Mouse (Mus musculus): ENCODE data around the gene Cldn24. TPM values are rescaled to one million over a fixed set of nuclear protein-coding genes. Genes with fewer than 3 reads are reported as not detected.

Cldn24 gene
- polyA plus RNA-seq, 1 experiment: not detected

GRCm38 (mm10) chr8:47824182-47824581 is 2.2 kb downstream of the Cldn24 start, which contains the start of gene Cldn22:
Gene Cldn22, plus strand, starts transcription at chr8:47824482.
- peaks cover 14% of the 10 kb centered on the region for H3K36me3 ChIP-seq (replicated peaks; ENCODE audit: low read length)
- H3K4me1 ChIP-seq: no peaks in the 10 kb centered on the region
- H3K27me3 ChIP-seq (replicated peaks): no peaks in the 10 kb centered on the region
- TF ChIP-seq FLI1 (IDR thresholded peaks at IDR 0.05; ENCODE audit: low read length) (no peak), GATA1 (IDR thresholded peaks at IDR 0.05; ENCODE audit: borderline replicate concordance, low read length) (no peak)
- H3K9me3 ChIP-seq: peaks cover 5% of the 10 kb centered on the region; the same call in 1 of the 2 replicates
- H3K4me3 ChIP-seq (replicated peaks): no peak within 1 kb of the TSS

GRCm38 (mm10) chr8:47825596-47825995 is 3.7 kb downstream of the Cldn24 start:
- Histone ChIP-seq H3K36me3 (replicated peaks; ENCODE audit: low read length) (peaks cover 29% of the 10 kb centered on the region), H3K9me3 (peaks cover under 1% of the 10 kb centered on the region; the same call in 1 of the 2 replicates), H3K4me3 (replicated peaks) (no peak overlapping the region), H3K4me1 (no peaks in the 10 kb centered on the region), H3K27me3 (replicated peaks) (no peaks in the 10 kb centered on the region)
- no peak for TF ChIP-seq GATA1 (IDR thresholded peaks at IDR 0.05; ENCODE audit: borderline replicate concordance, low read length)
- no peak for TF ChIP-seq FLI1 (IDR thresholded peaks at IDR 0.05; ENCODE audit: low read length)

- TF ChIP-seq GATA1 (IDR thresholded peaks at IDR 0.05; ENCODE audit: borderline replicate concordance, low read length): no peak
- no peak for TF ChIP-seq FLI1 (IDR thresholded peaks at IDR 0.05; ENCODE audit: low read length)
- Histone ChIP-seq H3K9me3 (no peaks in the 10 kb centered on the region), H3K27me3 (replicated peaks) (no peaks in the 10 kb centered on the region), H3K4me3 (replicated peaks) (no peak overlapping the region), H3K4me1 (no peaks in the 10 kb centered on the region), H3K36me3 (replicated peaks; ENCODE audit: low read length) (peaks cover 42% of the 10 kb centered on the region)
Observed at GRCm38 (mm10) chr8:47826911-47827310, 5.0 kb downstream of the Cldn24 start.

DNA sequence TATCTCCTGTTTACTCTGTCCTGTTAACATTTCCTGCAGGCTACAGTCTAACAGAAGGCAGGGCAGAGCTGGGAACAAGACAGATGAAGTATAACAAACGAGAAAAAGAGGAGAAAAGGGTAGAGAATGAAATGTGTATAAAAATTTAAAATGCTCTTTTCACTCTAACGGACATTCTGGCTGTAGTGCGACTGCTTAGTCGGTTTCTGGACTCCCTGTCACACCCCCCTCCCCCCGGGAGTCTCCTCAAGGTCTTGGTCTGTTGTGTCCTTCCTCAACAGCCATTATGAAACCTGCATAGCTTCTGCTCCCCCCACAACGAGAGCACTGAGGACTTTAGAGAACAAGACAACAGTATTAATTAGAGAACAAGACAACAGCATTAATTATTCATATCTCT is 10.7 kb downstream of the Cldn24 start:
- H3K4me1 ChIP-seq: peaks cover 13% of the 10 kb centered on the region; the same call in 1 of the 2 replicates
- peaks cover 70% of the 10 kb centered on the region for H3K36me3 ChIP-seq (replicated peaks; ENCODE audit: low read length)
- no peak for TF ChIP-seq FLI1 (IDR thresholded peaks at IDR 0.05; ENCODE audit: low read length)
- no peak for TF ChIP-seq GATA1 (IDR thresholded peaks at IDR 0.05; ENCODE audit: borderline replicate concordance, low read length)
- no peaks in the 10 kb centered on the region for H3K27me3 ChIP-seq (replicated peaks)
- H3K9me3 ChIP-seq: no peaks in the 10 kb centered on the region
- H3K4me3 ChIP-seq (replicated peaks): no peak overlapping the region

GRCm38 (mm10) chr8:47833944-47834343 is 12.0 kb downstream of the Cldn24 start:
- H3K36me3 ChIP-seq (replicated peaks; ENCODE audit: low read length): peaks cover 65% of the 10 kb centered on the region

DNA sequence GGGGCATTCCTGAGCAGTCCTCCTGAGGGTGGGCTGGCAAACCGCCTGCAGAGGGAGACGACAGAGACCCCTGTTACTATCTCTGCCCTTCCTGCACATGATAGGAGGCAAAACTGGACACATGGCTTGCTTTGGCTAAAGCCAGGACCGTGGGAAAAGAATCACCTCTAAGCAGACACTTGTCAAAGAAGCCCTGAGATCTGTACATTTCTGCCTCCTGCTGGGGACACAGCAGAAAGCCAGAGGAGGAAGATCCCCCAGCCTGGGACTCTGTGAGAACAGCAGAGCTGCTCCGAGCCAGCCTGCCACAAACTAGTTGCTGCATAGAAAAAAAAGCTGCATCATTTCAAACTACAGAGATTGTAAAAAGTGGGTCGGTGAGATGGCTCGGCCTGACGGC is 21.1 kb downstream of the Cldn24 start:
- H3K36me3 ChIP-seq (replicated peaks; ENCODE audit: low read length): peaks cover 74% of the 10 kb centered on the region
- no peak for TF ChIP-seq GATA1 (IDR thresholded peaks at IDR 0.05; ENCODE audit: borderline replicate concordance, low read length)
- TF ChIP-seq FLI1 (IDR thresholded peaks at IDR 0.05; ENCODE audit: low read length): no peak
- H3K4me1 ChIP-seq: 0 out of 2 replicates have a peak, but pooled peaks cover 3% of the 10 kb centered on the region
- H3K9me3 ChIP-seq: peaks cover 9% of the 10 kb centered on the region
- H3K4me3 ChIP-seq (replicated peaks): no peak overlapping the region
- no peaks in the 10 kb centered on the region for H3K27me3 ChIP-seq (replicated peaks)

More at GRCm38 (mm10) chr8:47833944-47834343, 12.0 kb downstream of the Cldn24 start:
- Histone ChIP-seq H3K4me1 (peaks cover 17% of the 10 kb centered on the region; the same call in 1 of the 2 replicates), H3K4me3 (replicated peaks) (no peak overlapping the region), H3K9me3 (no peaks in the 10 kb centered on the region), H3K27me3 (replicated peaks) (no peaks in the 10 kb centered on the region)
- TF ChIP-seq FLI1 (IDR thresholded peaks at IDR 0.05; ENCODE audit: low read length): no peak
- TF ChIP-seq GATA1 (IDR thresholded peaks at IDR 0.05; ENCODE audit: borderline replicate concordance, low read length): no peak

- Histone ChIP-seq H3K9me3 (peaks cover 9% of the 10 kb centered on the region), H3K4me1 (no peaks in the 10 kb centered on the region), H3K4me3 (replicated peaks) (no peak overlapping the region), H3K27me3 (replicated peaks) (no peaks in the 10 kb centered on the region), H3K36me3 (replicated peaks; ENCODE audit: low read length) (peaks cover 79% of the 10 kb centered on the region)
- no peak for TF ChIP-seq FLI1 (IDR thresholded peaks at IDR 0.05; ENCODE audit: low read length)
- TF ChIP-seq GATA1 (IDR thresholded peaks at IDR 0.05; ENCODE audit: borderline replicate concordance, low read length): no peak
Observed at GRCm38 (mm10) chr8:47843651-47844050, 21.7 kb downstream of the Cldn24 start.

- peaks cover 76% of the 10 kb centered on the region for H3K36me3 ChIP-seq (replicated peaks; ENCODE audit: low read length)
- no peak for TF ChIP-seq FLI1 (IDR thresholded peaks at IDR 0.05; ENCODE audit: low read length)
- H3K4me3 ChIP-seq (replicated peaks): no peak overlapping the region
- H3K27me3 ChIP-seq (replicated peaks): no peaks in the 10 kb centered on the region
- H3K9me3 ChIP-seq: no peaks in the 10 kb centered on the region
- H3K4me1 ChIP-seq: peaks cover 12% of the 10 kb centered on the region
Observed at GRCm38 (mm10) chr8:47845956-47846355, 24.0 kb downstream of the Cldn24 start.

DNA sequence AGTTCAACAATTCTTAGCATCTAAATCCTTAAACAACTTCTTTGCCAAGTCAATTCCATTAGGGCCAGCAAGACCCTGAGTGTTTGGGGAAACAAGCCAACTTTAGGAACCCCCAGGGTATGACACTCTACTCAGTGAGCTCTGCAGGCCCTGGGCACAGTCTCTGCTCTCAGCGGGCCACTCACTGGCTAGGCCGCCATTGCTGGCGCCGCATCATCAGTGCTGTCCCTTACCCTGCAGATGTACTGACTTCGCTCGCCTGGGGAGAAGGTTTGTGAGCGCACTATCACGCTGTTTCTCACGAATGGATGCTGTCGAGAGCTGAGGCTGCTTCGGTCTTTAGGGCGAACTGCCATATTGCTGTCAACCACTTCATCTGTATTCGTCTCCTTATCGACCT is 25.2 kb downstream of the Cldn24 start:
- H3K36me3 ChIP-seq (replicated peaks; ENCODE audit: low read length): peaks cover 71% of the 10 kb centered on the region
- no peak overlapping the region for H3K4me3 ChIP-seq (replicated peaks)
- peaks cover 24% of the 10 kb centered on the region for H3K4me1 ChIP-seq
- no peaks in the 10 kb centered on the region for H3K27me3 ChIP-seq (replicated peaks)
- H3K9me3 ChIP-seq: no peaks in the 10 kb centered on the region
- TF ChIP-seq GATA1 (IDR thresholded peaks at IDR 0.05; ENCODE audit: borderline replicate concordance, low read length): no peak
- TF ChIP-seq FLI1 (IDR thresholded peaks at IDR 0.05; ENCODE audit: low read length): no peak

GRCm38 (mm10) chr8:47847931-47848330 is 26.0 kb downstream of the Cldn24 start:
- Histone ChIP-seq H3K4me1 (peaks cover 32% of the 10 kb centered on the region), H3K9me3 (no peaks in the 10 kb centered on the region), H3K4me3 (replicated peaks) (no peak overlapping the region), H3K27me3 (replicated peaks) (no peaks in the 10 kb centered on the region), H3K36me3 (replicated peaks; ENCODE audit: low read length) (peaks cover 63% of the 10 kb centered on the region)
- TF ChIP-seq FLI1 (IDR thresholded peaks at IDR 0.05; ENCODE audit: low read length): no peak
- TF ChIP-seq GATA1 (IDR thresholded peaks at IDR 0.05; ENCODE audit: borderline replicate concordance, low read length): no peak

GRCm38 (mm10) chr8:47849842-47850241 is 27.9 kb downstream of the Cldn24 start:
- peaks cover 45% of the 10 kb centered on the region for H3K4me1 ChIP-seq
- H3K36me3 ChIP-seq (replicated peaks; ENCODE audit: low read length): peaks cover 55% of the 10 kb centered on the region
- H3K27me3 ChIP-seq (replicated peaks): no peaks in the 10 kb centered on the region
- no peaks in the 10 kb centered on the region for H3K9me3 ChIP-seq
- no peak for TF ChIP-seq GATA1 (IDR thresholded peaks at IDR 0.05; ENCODE audit: borderline replicate concordance, low read length)
- TF ChIP-seq FLI1 (IDR thresholded peaks at IDR 0.05; ENCODE audit: low read length): no peak
- peak overlapping the region; percentile 59 for H3K4me3 ChIP-seq (replicated peaks)

Data from megakaryocyte, embryonic 14.5 days (primary cell).